Mouse (Mus musculus): Measurements from ENCODE around the gene Erp29. TPM values are rescaled to one million over a fixed set of nuclear protein-coding genes. Genes with fewer than 3 reads are reported as not detected.

Erp29 gene
- polyA plus RNA-seq, 1 experiment from 2014 or later = 117 TPM

GRCm38 (mm10) chr5:121383857-121384756 is 68.2 kb downstream of the Erp29 start:
- peak overlapping the region; percentile 75 for H3K4me3 ChIP-seq (ENCODE audit: low read depth, low read length)
- no peaks in the 10 kb centered on the region for H3K27me3 ChIP-seq (ENCODE audit: insufficient read depth, low read length)
- peaks cover 31% of the 10 kb centered on the region for H3K36me3 ChIP-seq (ENCODE audit: insufficient read depth)
- DNase-seq = peak; percentile 35
- H3K4me1 ChIP-seq (ENCODE audit: insufficient read depth) = no peaks in the 10 kb centered on the region
- H3K27ac ChIP-seq (ENCODE audit: low read depth) = no peak overlapping the region
- peak overlapping the region; percentile 83 for H3K9ac ChIP-seq
- 52% methylated on average over 10 of the region's 10 CpGs for WGBS
- ATAC-seq (ENCODE audit: insufficient read depth) = no peak
- H3K9me3 ChIP-seq (ENCODE audit: low read depth, low read length) = no peaks in the 10 kb centered on the region
- H3K4me2 ChIP-seq = peak overlapping the region; percentile 78
- TF ChIP-seq CTCF (IDR thresholded peaks at IDR 0.05; ENCODE audit: low read depth) = no peak

- H3K36me3 ChIP-seq (ENCODE audit: insufficient read depth) = peaks cover 63% of the 10 kb centered on the region
These were observed 71.6 kb downstream of the Erp29 start for GRCm38 (mm10) chr5:121380692-121381091.

GRCm38 (mm10) chr5:121378678-121379256 is 73.5 kb downstream of the Erp29 start:
- no peak overlapping the region for H3K27ac ChIP-seq (ENCODE audit: low read depth)
- TF ChIP-seq CTCF (IDR thresholded peaks at IDR 0.05; ENCODE audit: low read depth) = no peak
- no peak for DNase-seq
- 85% methylated on average over 13 of the region's 13 CpGs for WGBS
- H3K36me3 ChIP-seq (ENCODE audit: insufficient read depth) = peaks cover 79% of the 10 kb centered on the region
- no peaks in the 10 kb centered on the region for H3K9me3 ChIP-seq (ENCODE audit: low read depth, low read length)
- H3K4me2 ChIP-seq = no peak overlapping the region
- H3K4me1 ChIP-seq (ENCODE audit: insufficient read depth) = no peaks in the 10 kb centered on the region
- no peaks in the 10 kb centered on the region for H3K27me3 ChIP-seq (ENCODE audit: insufficient read depth, low read length)
- no peak overlapping the region for H3K9ac ChIP-seq
- no peak overlapping the region for H3K4me3 ChIP-seq (ENCODE audit: low read depth, low read length)
- ATAC-seq (ENCODE audit: insufficient read depth) = no peak

More at GRCm38 (mm10) chr5:121380692-121381091, 71.6 kb downstream of the Erp29 start:
- peak; percentile 60 for TF ChIP-seq CTCF (IDR thresholded peaks at IDR 0.05; ENCODE audit: low read depth)
- Histone ChIP-seq H3K9ac (no peak overlapping the region), H3K4me2 (no peak overlapping the region), H3K9me3 (ENCODE audit: low read depth, low read length) (no peaks in the 10 kb centered on the region), H3K27me3 (ENCODE audit: insufficient read depth, low read length) (no peaks in the 10 kb centered on the region), H3K4me3 (ENCODE audit: low read depth, low read length) (no peak overlapping the region), H3K4me1 (ENCODE audit: insufficient read depth) (no peaks in the 10 kb centered on the region), H3K27ac (ENCODE audit: low read depth) (no peak overlapping the region)
- ATAC-seq (ENCODE audit: insufficient read depth) = no peak
- peak; percentile 14 for DNase-seq
- WGBS = 89% methylated on average over 2 of the region's 2 CpGs

Other genes with a start within 250 kb of the Erp29 start
- 673 and 709 TPM in 2 replicates for gene Rpl6, start 248.0 kb downstream of the Erp29 start, polyA plus RNA-seq (2014; fragmentation: Nextera tagmentation; extraction: Ambion mirVana)
- gene Hectd4, start 232.3 kb downstream of the Erp29 start, polyA plus RNA-seq (2014; fragmentation: Nextera tagmentation; extraction: Ambion mirVana) = 6.8 and 7.1 TPM in 2 replicates
- gene Trafd1, start 66.9 kb downstream of the Erp29 start, polyA plus RNA-seq (2014; fragmentation: Nextera tagmentation; extraction: Ambion mirVana) = 60.8 and 61.0 TPM in 2 replicates
- 42.8 and 43.5 TPM in 2 replicates for gene Naa25, start 54.6 kb downstream of the Erp29 start, polyA plus RNA-seq (2014; fragmentation: Nextera tagmentation; extraction: Ambion mirVana)
- gene Tmem116, start 613 bp downstream of the Erp29 start, polyA plus RNA-seq (2014; fragmentation: Nextera tagmentation; extraction: Ambion mirVana) = 1.7 and 2.0 TPM in 2 replicates
- 0.11 TPM in 1 of 2 replicates, not detected in the other for gene Adam1b, start 50.9 kb upstream of the Erp29 start, polyA plus RNA-seq (2014; fragmentation: Nextera tagmentation; extraction: Ambion mirVana)
- gene Adam1a, start 93.0 kb upstream of the Erp29 start, polyA plus RNA-seq (2014; fragmentation: Nextera tagmentation; extraction: Ambion mirVana) = 1.6 and 1.7 TPM in 2 replicates
- gene Gm42878, start 93.0 kb upstream of the Erp29 start, polyA plus RNA-seq (2014; fragmentation: Nextera tagmentation; extraction: Ambion mirVana) = not detected in 2 replicates
- 55.1 and 57.5 TPM in 2 replicates for gene Mapkapk5, start 93.4 kb upstream of the Erp29 start, polyA plus RNA-seq (2014; fragmentation: Nextera tagmentation; extraction: Ambion mirVana)
- gene Aldh2, start 141.3 kb upstream of the Erp29 start, polyA plus RNA-seq (2014; fragmentation: Nextera tagmentation; extraction: Ambion mirVana) = 123 and 125 TPM in 2 replicates
- 1.7 and 1.8 TPM in 2 replicates for gene Acad12, start 166.4 kb upstream of the Erp29 start, polyA plus RNA-seq (2014; fragmentation: Nextera tagmentation; extraction: Ambion mirVana)
- 1.5 and 3.0 TPM in 2 replicates for gene Acad10, start 208.0 kb upstream of the Erp29 start, polyA plus RNA-seq (2014; fragmentation: Nextera tagmentation; extraction: Ambion mirVana)
- gene Brap, start 208.1 kb upstream of the Erp29 start, polyA plus RNA-seq (2014; fragmentation: Nextera tagmentation; extraction: Ambion mirVana) = 39.1 and 40.9 TPM in 2 replicates

All from lung, embryonic 14.5 days (tissue).